Mouse (Mus musculus): ENCODE measurements around the gene Mylk.

DNA sequence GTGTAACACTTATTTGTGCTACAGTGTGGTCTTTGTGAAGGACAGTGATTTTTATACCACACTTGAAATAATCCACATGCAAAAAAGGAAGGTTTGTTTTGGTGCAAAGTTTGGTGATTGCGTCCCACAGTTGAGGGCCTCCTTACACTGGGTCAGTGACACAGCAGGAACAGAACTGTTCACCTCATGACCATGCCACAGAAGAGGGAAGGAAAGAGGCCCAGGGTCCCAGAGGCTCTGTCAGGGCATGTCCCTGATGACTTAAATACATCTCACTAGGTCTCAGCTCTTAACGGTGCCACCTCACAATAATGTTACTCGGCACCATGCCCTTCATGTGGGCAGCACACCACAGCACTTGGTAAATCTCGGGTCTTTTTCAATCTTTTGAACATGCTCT is 280.3 kb downstream of the Mylk start:
- TF ChIP-seq POLR2A (IDR thresholded peaks at IDR 0.05; ENCODE audit: extremely low read depth, insufficient read depth, low read length) (no peak), CTCF (IDR thresholded peaks at IDR 0.05; ENCODE audit: extremely low read depth, insufficient read depth, low read length) (no peak)

All from cortical plate, adult 2 months (tissue).